Mouse (Mus musculus): Measurements from ENCODE around the gene B4galt1. TPM values are rescaled to one million over a fixed set of nuclear protein-coding genes. Genes with fewer than 3 reads are reported as not detected.
"Not testable (repeated sequence)": the region's sequence is repeated elsewhere in the genome, so short reads cannot be mapped to it uniquely, and the experiment has no call there.

The B4galt1 gene
- polyA plus RNA-seq, 1 experiment from 2014 or later = 60.6 TPM

- Histone ChIP-seq H3K27me3 (ENCODE audit: control insufficient read depth, insufficient read depth, low read length) (no peaks in the 10 kb centered on the region), H3K9me3 (ENCODE audit: control insufficient read depth, low read length) (no peaks in the 10 kb centered on the region), H3K9ac (ENCODE audit: low read length) (no peak overlapping the region), H3K27ac (replicated peaks in 1 of 2; ENCODE audit: control insufficient read depth in 1 of 2, insufficient read depth in 1 of 2, low read depth in 2 of 2, low read length in 2 of 2) (peak overlapping the region in 1 of 2 experiments; percentile 53; a peak in 1 of 4 replicates), H3K4me2 (ENCODE audit: low read length) (no peak overlapping the region), H3K4me1 (ENCODE audit: control insufficient read depth in 2 of 2, insufficient read depth in 2 of 2, low read length in 2 of 2) (peaks cover 14 to 27% of the 10 kb centered on the region in 2 experiments), H3K4me3 (ENCODE audit: control insufficient read depth in 1 of 2, insufficient read depth in 1 of 2, low read depth in 1 of 2, low read length in 2 of 2) (no peak overlapping the region), H3K36me3 (ENCODE audit: control insufficient read depth, insufficient read depth, low read length) (peaks cover 66% of the 10 kb centered on the region)
- ATAC-seq (ENCODE audit: insufficient number of reproducible peaks, insufficient read depth, low FRiP score, low read depth) = no peak
- 79% methylated on average over 3 of the region's 3 CpGs for WGBS
Observed at GRCm38 (mm10) chr4:40802787-40803186, 51.0 kb downstream of the B4galt1 start.

- Histone ChIP-seq H3K36me3 (ENCODE audit: control insufficient read depth, insufficient read depth, low read length) (peaks cover 61% of the 10 kb centered on the region), H3K4me2 (ENCODE audit: low read length) (no peak overlapping the region), H3K27ac (replicated peaks in 1 of 2; ENCODE audit: control insufficient read depth in 1 of 2, insufficient read depth in 1 of 2, low read depth in 2 of 2, low read length in 2 of 2) (peak overlapping the region in 1 of 2 experiments; percentile 53; a peak in 2 of 4 replicates), H3K27me3 (ENCODE audit: control insufficient read depth, insufficient read depth, low read length) (no peaks in the 10 kb centered on the region), H3K4me3 (ENCODE audit: control insufficient read depth in 1 of 2, insufficient read depth in 1 of 2, low read depth in 1 of 2, low read length in 2 of 2) (no peak overlapping the region), H3K9ac (ENCODE audit: low read length) (no peak overlapping the region), H3K9me3 (ENCODE audit: control insufficient read depth, low read length) (no peaks in the 10 kb centered on the region), H3K4me1 (ENCODE audit: control insufficient read depth in 2 of 2, insufficient read depth in 2 of 2, low read length in 2 of 2) (peaks cover 14 to 27% of the 10 kb centered on the region in 2 experiments)
- no peak for ATAC-seq (ENCODE audit: insufficient number of reproducible peaks, insufficient read depth, low FRiP score, low read depth)
- 41% methylated on average over 4 of the region's 4 CpGs for WGBS
Observed at GRCm38 (mm10) chr4:40801908-40802307, 51.9 kb downstream of the B4galt1 start.

GRCm38 (mm10) chr4:40800873-40801272 lies 52.9 kb downstream of the B4galt1 start:
- Histone ChIP-seq H3K36me3 (ENCODE audit: control insufficient read depth, insufficient read depth, low read length) (peaks cover 50% of the 10 kb centered on the region), H3K9me3 (ENCODE audit: control insufficient read depth, low read length) (no peaks in the 10 kb centered on the region), H3K4me1 (ENCODE audit: control insufficient read depth in 2 of 2, insufficient read depth in 2 of 2, low read length in 2 of 2) (peaks cover 14 to 27% of the 10 kb centered on the region in 2 experiments), H3K4me2 (ENCODE audit: low read length) (no peak overlapping the region), H3K27me3 (ENCODE audit: control insufficient read depth, insufficient read depth, low read length) (no peaks in the 10 kb centered on the region), H3K27ac (replicated peaks in 1 of 2; ENCODE audit: control insufficient read depth in 1 of 2, insufficient read depth in 1 of 2, low read depth in 2 of 2, low read length in 2 of 2) (0 out of 4 replicates have a peak overlapping the region, but pooled peaks of 1 of the 2 experiments have one; percentile 9), H3K4me3 (ENCODE audit: control insufficient read depth in 1 of 2, insufficient read depth in 1 of 2, low read depth in 1 of 2, low read length in 2 of 2) (no peak overlapping the region), H3K9ac (ENCODE audit: low read length) (no peak overlapping the region)
- ATAC-seq (ENCODE audit: insufficient number of reproducible peaks, insufficient read depth, low FRiP score, low read depth) = no peak
- WGBS = 52% methylated on average over 3 of the region's 3 CpGs

- H3K4me2 ChIP-seq (ENCODE audit: low read length); H3K9me3 ChIP-seq (ENCODE audit: control insufficient read depth, low read length); H3K9ac ChIP-seq (ENCODE audit: low read length); H3K27me3 ChIP-seq (ENCODE audit: control insufficient read depth, insufficient read depth, low read length); H3K4me3 ChIP-seq (ENCODE audit: control insufficient read depth in 1 of 2, insufficient read depth in 1 of 2, low read depth in 1 of 2, low read length in 2 of 2): not testable (repeated sequence)
- H3K27ac ChIP-seq (replicated peaks in 1 of 2; ENCODE audit: control insufficient read depth in 1 of 2, insufficient read depth in 1 of 2, low read depth in 2 of 2, low read length in 2 of 2) = peak overlapping the region; percentile 62 to 73
- 57% methylated on average over 1 of the region's 2 CpGs for WGBS
- peaks cover 14 to 27% of the 10 kb centered on the region in 2 experiments for H3K4me1 ChIP-seq (ENCODE audit: control insufficient read depth in 2 of 2, insufficient read depth in 2 of 2, low read length in 2 of 2)
- peak; percentile 86 for ATAC-seq (ENCODE audit: insufficient number of reproducible peaks, insufficient read depth, low FRiP score, low read depth)
- peaks cover 31% of the 10 kb centered on the region for H3K36me3 ChIP-seq (ENCODE audit: control insufficient read depth, insufficient read depth, low read length)
Observed at GRCm38 (mm10) chr4:40798833-40799555, 54.8 kb downstream of the B4galt1 start.

GRCm38 (mm10) chr4:40795761-40796160 lies 58.0 kb downstream of the B4galt1 start:
- no peak for ATAC-seq (ENCODE audit: insufficient number of reproducible peaks, insufficient read depth, low FRiP score, low read depth)
- Histone ChIP-seq H3K27ac (replicated peaks in 1 of 2; ENCODE audit: control insufficient read depth in 1 of 2, insufficient read depth in 1 of 2, low read depth in 2 of 2, low read length in 2 of 2) (no peak overlapping the region), H3K27me3 (ENCODE audit: control insufficient read depth, insufficient read depth, low read length) (no peaks in the 10 kb centered on the region), H3K36me3 (ENCODE audit: control insufficient read depth, insufficient read depth, low read length) (peaks cover 7% of the 10 kb centered on the region; the same call in 1 of the 2 replicates), H3K9me3 (ENCODE audit: control insufficient read depth, low read length) (peaks cover 3% of the 10 kb centered on the region; the same call in 1 of the 2 replicates), H3K4me3 (ENCODE audit: control insufficient read depth in 1 of 2, insufficient read depth in 1 of 2, low read depth in 1 of 2, low read length in 2 of 2) (no peak overlapping the region), H3K9ac (ENCODE audit: low read length) (no peak overlapping the region), H3K4me2 (ENCODE audit: low read length) (no peak overlapping the region), H3K4me1 (ENCODE audit: control insufficient read depth in 2 of 2, insufficient read depth in 2 of 2, low read length in 2 of 2) (peaks cover 13 to 15% of the 10 kb centered on the region in 2 experiments)
- WGBS = 83% methylated on average over 3 of the region's 3 CpGs

GRCm38 (mm10) chr4:40794320-40794719 lies 59.5 kb downstream of the B4galt1 start:
- Histone ChIP-seq H3K4me2 (ENCODE audit: low read length) (no peak overlapping the region), H3K9me3 (ENCODE audit: control insufficient read depth, low read length) (peaks cover 3% of the 10 kb centered on the region; the same call in 1 of the 2 replicates), H3K27ac (replicated peaks in 1 of 2; ENCODE audit: control insufficient read depth in 1 of 2, insufficient read depth in 1 of 2, low read depth in 2 of 2, low read length in 2 of 2) (no peak overlapping the region), H3K4me3 (ENCODE audit: control insufficient read depth in 1 of 2, insufficient read depth in 1 of 2, low read depth in 1 of 2, low read length in 2 of 2) (no peak overlapping the region), H3K4me1 (ENCODE audit: control insufficient read depth in 2 of 2, insufficient read depth in 2 of 2, low read length in 2 of 2) (peaks cover 7 to 8% of the 10 kb centered on the region in 2 experiments), H3K9ac (ENCODE audit: low read length) (no peak overlapping the region), H3K27me3 (ENCODE audit: control insufficient read depth, insufficient read depth, low read length) (no peaks in the 10 kb centered on the region), H3K36me3 (ENCODE audit: control insufficient read depth, insufficient read depth, low read length) (peaks cover 5% of the 10 kb centered on the region; the same call in 1 of the 2 replicates)
- ATAC-seq (ENCODE audit: insufficient number of reproducible peaks, insufficient read depth, low FRiP score, low read depth) = no peak

- H3K27me3 ChIP-seq (ENCODE audit: control insufficient read depth, insufficient read depth, low read length) = no peaks in the 10 kb centered on the region
- H3K4me3 ChIP-seq (ENCODE audit: control insufficient read depth in 1 of 2, insufficient read depth in 1 of 2, low read depth in 1 of 2, low read length in 2 of 2) = no peak overlapping the region
- 86% methylated on average over 4 of the region's 4 CpGs for WGBS
- no peak overlapping the region for H3K4me2 ChIP-seq (ENCODE audit: low read length)
- H3K4me1 ChIP-seq (ENCODE audit: control insufficient read depth in 2 of 2, insufficient read depth in 2 of 2, low read length in 2 of 2) = no peaks in the 10 kb centered on the region
- H3K36me3 ChIP-seq (ENCODE audit: control insufficient read depth, insufficient read depth, low read length) = no peaks in the 10 kb centered on the region
- ATAC-seq (ENCODE audit: insufficient number of reproducible peaks, insufficient read depth, low FRiP score, low read depth) = no peak
- peaks cover 3% of the 10 kb centered on the region; the same call in 1 of the 2 replicates for H3K9me3 ChIP-seq (ENCODE audit: control insufficient read depth, low read length)
- H3K27ac ChIP-seq (replicated peaks in 1 of 2; ENCODE audit: control insufficient read depth in 1 of 2, insufficient read depth in 1 of 2, low read depth in 2 of 2, low read length in 2 of 2) = no peak overlapping the region
- no peak overlapping the region for H3K9ac ChIP-seq (ENCODE audit: low read length)
Observed at GRCm38 (mm10) chr4:40791176-40791575, 62.6 kb downstream of the B4galt1 start.

Measured in heart, embryonic 14.5 days (tissue).